Mouse (Mus musculus) fibroblast of lung, adult 2 months (primary cell): ENCODE measurements around the gene Tbc1d10c.
A peak's percentile ranks its signal among the peaks of the same experiment; 100 is the strongest.

Experiments used
- DNase-seq: peaks from one replicate; pipeline ENCODE4 v3.0.0-alpha.2; 2011; ENCODE audit warnings: low read depth

Gene Tbc1d10c

GRCm38 (mm10) chr19:4191528-4192250 lies 605 bp upstream of the Tbc1d10c start, which contains the start of gene Ppp1ca:
Ppp1ca (plus strand) TSS chr19:4192065.
- DNase-seq, result peak; percentile 73

- no peak for DNase-seq
Measured at GRCm38 (mm10) chr19:4189051-4189620, 1.9 kb downstream of the Tbc1d10c start.

GRCm38 (mm10) chr19:4187303-4187702 lies 3.8 kb downstream of the Tbc1d10c start:
- DNase-seq, result no peak

GRCm38 (mm10) chr19:4184976-4185975 lies 5.8 kb downstream of the Tbc1d10c start:
- DNase-seq, result no peak

- DNase-seq, result no peak
Measured at GRCm38 (mm10) chr19:4183689-4184088, 7.4 kb downstream of the Tbc1d10c start.

GRCm38 (mm10) chr19:4181892-4182291 lies 9.2 kb downstream of the Tbc1d10c start:
- no peak for DNase-seq

GRCm38 (mm10) chr19:4180411-4180810 lies 10.7 kb downstream of the Tbc1d10c start:
- no peak for DNase-seq

GRCm38 (mm10) chr19:4175368-4175947 lies 15.6 kb downstream of the Tbc1d10c start, which contains the start of gene Carns1:
Carns1 (minus strand) TSS chr19:4175479.
- DNase-seq, result no peak

GRCm38 (mm10) chr19:4172925-4173324 lies 18.2 kb downstream of the Tbc1d10c start:
- DNase-seq, result no peak

GRCm38 (mm10) chr19:4171393-4172290 lies 19.4 kb downstream of the Tbc1d10c start:
- DNase-seq, result no peak

- DNase-seq, result no peak
Measured at GRCm38 (mm10) chr19:4170723-4171392, 20.2 kb downstream of the Tbc1d10c start.

GRCm38 (mm10) chr19:4169810-4170209 lies 21.3 kb downstream of the Tbc1d10c start:
- no peak for DNase-seq

GRCm38 (mm10) chr19:4169378-4169784 lies 21.7 kb downstream of the Tbc1d10c start:
- peak; percentile 94 for DNase-seq

- no peak for DNase-seq
Measured at GRCm38 (mm10) chr19:4166678-4167476, 24.2 kb downstream of the Tbc1d10c start.

- DNase-seq, result no peak
Measured at GRCm38 (mm10) chr19:4164721-4165120, 26.4 kb downstream of the Tbc1d10c start.

- DNase-seq, result no peak
Measured at GRCm38 (mm10) chr19:4164100-4164499, 27.0 kb downstream of the Tbc1d10c start.

GRCm38 (mm10) chr19:4163543-4163887 lies 27.6 kb downstream of the Tbc1d10c start:
- DNase-seq, result no peak

- DNase-seq, result peak; percentile 91
Measured at GRCm38 (mm10) chr19:4162646-4163542, 28.2 kb downstream of the Tbc1d10c start, which contains the start of gene Rps6kb2. Rps6kb2 (minus strand) TSS chr19:4163354.
